Mouse (Mus musculus) kidney, adult 11 months (tissue): ENCODE results near the gene Vmn1r93.
"Not testable (repeated sequence)": the region's sequence is repeated elsewhere in the genome, so short reads cannot be mapped to it uniquely, and the experiment has no call there.

Experiments
- DNase-seq: peaks from one replicate; pipeline ENCODE4 v3.0.0; 2022

The Vmn1r93 gene

DNA sequence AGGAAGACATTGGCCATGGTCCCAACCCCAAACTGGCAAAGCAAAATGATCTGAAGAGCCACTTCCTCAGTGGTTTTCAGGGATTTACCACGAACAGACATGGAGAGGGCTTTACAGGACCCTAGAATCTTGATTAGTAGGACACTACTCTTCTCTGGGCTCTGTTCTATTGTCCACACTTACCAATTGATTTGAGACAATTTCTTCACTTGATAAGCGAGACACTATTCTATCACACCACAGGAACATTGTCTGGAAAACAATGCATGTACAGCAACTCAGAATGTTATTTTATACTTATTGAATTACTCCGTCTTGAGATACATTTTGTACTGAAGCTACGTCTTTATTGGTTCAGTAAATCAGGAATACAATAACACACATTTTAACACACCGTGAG lies at the start of gene Vmn1r93:
Vmn1r93 (minus strand) TSS at position 101 of the 400 bp plus-strand sequence.
- DNase-seq = not testable (repeated sequence)

DNA sequence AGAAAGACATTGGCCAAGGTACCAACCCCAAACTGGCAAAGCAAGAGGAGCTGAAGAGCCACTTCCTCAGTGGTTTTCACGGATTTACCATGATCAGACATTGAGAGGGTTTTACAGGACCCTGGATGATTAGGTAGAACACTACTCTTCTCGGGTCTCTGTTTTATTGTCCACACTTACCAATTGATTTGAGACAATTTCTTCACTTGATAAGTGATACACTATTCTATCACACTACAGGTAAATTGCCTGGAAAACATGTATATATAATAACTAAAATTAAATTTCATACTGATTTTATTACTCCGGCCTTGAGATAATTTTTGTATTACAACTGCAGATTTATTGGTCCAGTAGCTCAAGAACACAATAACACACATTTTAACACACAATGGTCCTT lies 29.4 kb upstream of the Vmn1r93 start, which contains the start of gene Vmn1r94:
Vmn1r94 (minus strand) TSS at position 101 of the 400 bp plus-strand sequence.
- DNase-seq = not testable (repeated sequence)

- not testable (repeated sequence) for DNase-seq
Measured at GRCm38 (mm10) chr7:20122479-20122878, 16.4 kb downstream of the Vmn1r93 start, which contains the start of gene Gm16442. Gm16442 (minus strand) TSS chr7:20122579.

- not testable (repeated sequence) for DNase-seq
Measured at GRCm38 (mm10) chr7:20099380-20099779, 39.5 kb downstream of the Vmn1r93 start, which contains the start of gene Vmn1r91. Vmn1r91 (plus strand) TSS chr7:20099680.
